Mouse (Mus musculus): ENCODE results near the gene Atp6v1b1. TPM values are rescaled to one million over a fixed set of nuclear protein-coding genes. Genes with fewer than 3 reads are reported as not detected.
"Not testable (repeated sequence)": the region's sequence is repeated elsewhere in the genome, so short reads cannot be mapped to it uniquely, and the experiment has no call there.

The Atp6v1b1 gene
- polyA plus RNA-seq, 1 experiment from 2014 or later: not detected

- Histone ChIP-seq H3K9ac (ENCODE audit: low read length) (no peak overlapping the region), H3K4me3 (ENCODE audit: low read depth, low read length) (no peak overlapping the region), H3K9me3 (ENCODE audit: control insufficient read depth, low read length) (no peaks in the 10 kb centered on the region), H3K4me1 (ENCODE audit: control insufficient read depth, insufficient read depth, low read length) (peaks cover 11% of the 10 kb centered on the region), H3K27ac (ENCODE audit: low read depth, low read length) (no peak overlapping the region), H3K4me2 (ENCODE audit: low read depth) (no peak overlapping the region), H3K36me3 (ENCODE audit: control insufficient read depth, insufficient read depth, low read length) (no peaks in the 10 kb centered on the region), H3K27me3 (ENCODE audit: control insufficient read depth, insufficient read depth, low read length) (no peaks in the 10 kb centered on the region)
- no peak for ATAC-seq (ENCODE audit: insufficient read depth, low FRiP score, low TSS enrichment)
- 79% methylated on average over 7 of the region's 7 CpGs for WGBS
- DNase-seq (ENCODE audit: low spot score): no peak
These were observed 35.5 kb downstream of the Atp6v1b1 start for GRCm38 (mm10) chr6:83778306-83778705.

GRCm38 (mm10) chr6:83779026-83779425 lies 36.2 kb downstream of the Atp6v1b1 start:
- no peak overlapping the region for H3K4me2 ChIP-seq (ENCODE audit: low read depth)
- ATAC-seq (ENCODE audit: insufficient read depth, low FRiP score, low TSS enrichment) (no peak), DNase-seq (ENCODE audit: low spot score) (no peak)
- H3K4me1 ChIP-seq (ENCODE audit: control insufficient read depth, insufficient read depth, low read length): peaks cover 9% of the 10 kb centered on the region
- no peak overlapping the region for H3K4me3 ChIP-seq (ENCODE audit: low read depth, low read length)
- no peaks in the 10 kb centered on the region for H3K27me3 ChIP-seq (ENCODE audit: control insufficient read depth, insufficient read depth, low read length)
- no peak overlapping the region for H3K27ac ChIP-seq (ENCODE audit: low read depth, low read length)
- H3K9me3 ChIP-seq (ENCODE audit: control insufficient read depth, low read length): no peaks in the 10 kb centered on the region
- no peaks in the 10 kb centered on the region for H3K36me3 ChIP-seq (ENCODE audit: control insufficient read depth, insufficient read depth, low read length)
- H3K9ac ChIP-seq (ENCODE audit: low read length): no peak overlapping the region
- WGBS: 3% methylated on average over 5 of the region's 5 CpGs

- no peaks in the 10 kb centered on the region for H3K27me3 ChIP-seq (ENCODE audit: control insufficient read depth, insufficient read depth, low read length)
- no peak overlapping the region for H3K4me3 ChIP-seq (ENCODE audit: low read depth, low read length)
- H3K4me2 ChIP-seq (ENCODE audit: low read depth): no peak overlapping the region
- no peaks in the 10 kb centered on the region; the same call in 1 of the 2 replicates for H3K4me1 ChIP-seq (ENCODE audit: control insufficient read depth, insufficient read depth, low read length)
- WGBS: 79% methylated on average over 3 of the region's 3 CpGs
- ATAC-seq (ENCODE audit: insufficient read depth, low FRiP score, low TSS enrichment): no peak
- H3K27ac ChIP-seq (ENCODE audit: low read depth, low read length): no peak overlapping the region
- DNase-seq (ENCODE audit: low spot score): no peak
- no peak overlapping the region for H3K9ac ChIP-seq (ENCODE audit: low read length)
- no peaks in the 10 kb centered on the region for H3K9me3 ChIP-seq (ENCODE audit: control insufficient read depth, low read length)
- H3K36me3 ChIP-seq (ENCODE audit: control insufficient read depth, insufficient read depth, low read length): no peaks in the 10 kb centered on the region
These were observed 43.6 kb downstream of the Atp6v1b1 start for GRCm38 (mm10) chr6:83786426-83786825.

- Histone ChIP-seq H3K36me3 (ENCODE audit: control insufficient read depth, insufficient read depth, low read length) (no peaks in the 10 kb centered on the region), H3K27ac (ENCODE audit: low read depth, low read length) (0 out of 2 replicates have a peak overlapping the region, but pooled peaks have one; percentile 20), H3K4me1 (ENCODE audit: control insufficient read depth, insufficient read depth, low read length) (no peaks in the 10 kb centered on the region; the same call in 1 of the 2 replicates), H3K27me3 (ENCODE audit: control insufficient read depth, insufficient read depth, low read length) (no peaks in the 10 kb centered on the region), H3K9ac (ENCODE audit: low read length) (peak overlapping the region; percentile 35; the same call in 1 of the 2 replicates), H3K9me3 (ENCODE audit: control insufficient read depth, low read length) (no peaks in the 10 kb centered on the region), H3K4me2 (ENCODE audit: low read depth) (no peak overlapping the region), H3K4me3 (ENCODE audit: low read depth, low read length) (no peak overlapping the region)
- WGBS: 44% methylated on average over 7 of the region's 7 CpGs
- DNase-seq (ENCODE audit: low spot score) (peak; percentile 67), ATAC-seq (ENCODE audit: insufficient read depth, low FRiP score, low TSS enrichment) (peak; percentile 68)
These were observed 45.8 kb downstream of the Atp6v1b1 start for GRCm38 (mm10) chr6:83788554-83788953.

GRCm38 (mm10) chr6:83790533-83790932 lies 47.7 kb downstream of the Atp6v1b1 start:
- not testable (repeated sequence) for DNase-seq (ENCODE audit: low spot score); H3K4me3 ChIP-seq (ENCODE audit: low read depth, low read length); H3K9ac ChIP-seq (ENCODE audit: low read length); H3K9me3 ChIP-seq (ENCODE audit: control insufficient read depth, low read length); ATAC-seq (ENCODE audit: insufficient read depth, low FRiP score, low TSS enrichment); H3K4me2 ChIP-seq (ENCODE audit: low read depth); H3K36me3 ChIP-seq (ENCODE audit: control insufficient read depth, insufficient read depth, low read length); H3K27ac ChIP-seq (ENCODE audit: low read depth, low read length); H3K4me1 ChIP-seq (ENCODE audit: control insufficient read depth, insufficient read depth, low read length); H3K27me3 ChIP-seq (ENCODE audit: control insufficient read depth, insufficient read depth, low read length)
- 71% methylated on average over 5 of the region's 5 CpGs for WGBS

- no peaks in the 10 kb centered on the region for H3K36me3 ChIP-seq (ENCODE audit: control insufficient read depth, insufficient read depth, low read length)
- no peaks in the 10 kb centered on the region for H3K9me3 ChIP-seq (ENCODE audit: control insufficient read depth, low read length)
- no peak overlapping the region for H3K9ac ChIP-seq (ENCODE audit: low read length)
- 75% methylated on average over 4 of the region's 4 CpGs for WGBS
- no peak overlapping the region for H3K4me3 ChIP-seq (ENCODE audit: low read depth, low read length)
- H3K4me2 ChIP-seq (ENCODE audit: low read depth): no peak overlapping the region
- no peak overlapping the region for H3K27ac ChIP-seq (ENCODE audit: low read depth, low read length)
- ATAC-seq (ENCODE audit: insufficient read depth, low FRiP score, low TSS enrichment) (no peak), DNase-seq (ENCODE audit: low spot score) (no peak)
- H3K27me3 ChIP-seq (ENCODE audit: control insufficient read depth, insufficient read depth, low read length): no peaks in the 10 kb centered on the region
- peaks cover 7% of the 10 kb centered on the region; the same call in 1 of the 2 replicates for H3K4me1 ChIP-seq (ENCODE audit: control insufficient read depth, insufficient read depth, low read length)
These were observed 48.6 kb downstream of the Atp6v1b1 start for GRCm38 (mm10) chr6:83791251-83791890.

- peak; percentile 97 for ATAC-seq (ENCODE audit: insufficient read depth, low FRiP score, low TSS enrichment)
- Histone ChIP-seq H3K9ac (ENCODE audit: low read length) (peak within 1 kb of the TSS; percentile 81), H3K4me2 (ENCODE audit: low read depth) (peak within 1 kb of the TSS; percentile 91), H3K9me3 (ENCODE audit: control insufficient read depth, low read length) (no peaks in the 10 kb centered on the region), H3K4me1 (ENCODE audit: control insufficient read depth, insufficient read depth, low read length) (0 out of 2 replicates have a peak, but pooled peaks cover 7% of the 10 kb centered on the region), H3K27ac (ENCODE audit: low read depth, low read length) (peak within 1 kb of the TSS; percentile 89), H3K27me3 (ENCODE audit: control insufficient read depth, insufficient read depth, low read length) (no peaks in the 10 kb centered on the region), H3K4me3 (ENCODE audit: low read depth, low read length) (peak within 1 kb of the TSS; percentile 62), H3K36me3 (ENCODE audit: control insufficient read depth, insufficient read depth, low read length) (no peaks in the 10 kb centered on the region)
- peak; percentile 92 for DNase-seq (ENCODE audit: low spot score)
- WGBS: under 1% methylated on average over 43 of the region's 43 CpGs
These were observed 52.0 kb downstream of the Atp6v1b1 start, which contains the start of gene Nagk for GRCm38 (mm10) chr6:83794760-83795296. TSS of gene Nagk (plus strand) at chr6:83794982.

- Histone ChIP-seq H3K36me3 (ENCODE audit: control insufficient read depth, insufficient read depth, low read length) (no peaks in the 10 kb centered on the region), H3K9me3 (ENCODE audit: control insufficient read depth, low read length) (no peaks in the 10 kb centered on the region), H3K4me2 (ENCODE audit: low read depth) (peak overlapping the region; percentile 91), H3K27me3 (ENCODE audit: control insufficient read depth, insufficient read depth, low read length) (no peaks in the 10 kb centered on the region), H3K4me3 (ENCODE audit: low read depth, low read length) (peak overlapping the region; percentile 62), H3K4me1 (ENCODE audit: control insufficient read depth, insufficient read depth, low read length) (0 out of 2 replicates have a peak, but pooled peaks cover 7% of the 10 kb centered on the region), H3K9ac (ENCODE audit: low read length) (peak overlapping the region; percentile 81), H3K27ac (ENCODE audit: low read depth, low read length) (peak overlapping the region; percentile 89)
- WGBS: 17% methylated on average over 13 of the region's 13 CpGs
- DNase-seq (ENCODE audit: low spot score): no peak
- no peak; the same call in 1 of the 2 replicates for ATAC-seq (ENCODE audit: insufficient read depth, low FRiP score, low TSS enrichment)
These were observed 52.7 kb downstream of the Atp6v1b1 start for GRCm38 (mm10) chr6:83795492-83795900.

- H3K4me2 ChIP-seq (ENCODE audit: low read depth): no peak overlapping the region
These were observed 53.9 kb downstream of the Atp6v1b1 start for GRCm38 (mm10) chr6:83796686-83797085.

More at GRCm38 (mm10) chr6:83796686-83797085, 53.9 kb downstream of the Atp6v1b1 start:
- Histone ChIP-seq H3K9me3 (ENCODE audit: control insufficient read depth, low read length) (no peaks in the 10 kb centered on the region), H3K4me1 (ENCODE audit: control insufficient read depth, insufficient read depth, low read length) (0 out of 2 replicates have a peak, but pooled peaks cover 7% of the 10 kb centered on the region), H3K9ac (ENCODE audit: low read length) (no peak overlapping the region), H3K4me3 (ENCODE audit: low read depth, low read length) (no peak overlapping the region), H3K36me3 (ENCODE audit: control insufficient read depth, insufficient read depth, low read length) (peaks cover 3% of the 10 kb centered on the region; the same call in 1 of the 2 replicates), H3K27me3 (ENCODE audit: control insufficient read depth, insufficient read depth, low read length) (no peaks in the 10 kb centered on the region), H3K27ac (ENCODE audit: low read depth, low read length) (no peak overlapping the region)
- no peak for DNase-seq (ENCODE audit: low spot score)
- ATAC-seq (ENCODE audit: insufficient read depth, low FRiP score, low TSS enrichment): no peak
- WGBS: 64% methylated on average over 3 of the region's 3 CpGs
